Mouse (Mus musculus) heart, embryonic 13.5 days (tissue): ENCODE measurements around the gene Pitpnm1. TPM values are rescaled to one million over a fixed set of nuclear protein-coding genes. Genes with fewer than 3 reads are reported as not detected.

Experiments
- ATAC-seq: fragments of 200-750 bp; cut with Nextera tagmentation; 2 replicates; pipeline ENCODE4 v1.8.0; 2017; ENCODE audit warnings: moderate TSS enrichment; ENCODE audit not compliant: insufficient number of reproducible peaks, low FRiP score, low TSS enrichment; ENCODE audit errors: extremely low read depth
- H3K27ac ChIP-seq: fragments of 300-500 bp; sonication (generic); replicated peaks from 2 replicates; pipeline ENCODE4 v1.5.1; 2015; ENCODE audit warnings: moderate library complexity, mild to moderate bottlenecking, inconsistent platforms
- H3K27me3 ChIP-seq: fragments of 300-500 bp; sonication (generic); replicated peaks from 2 replicates; pipeline ENCODE4 v1.6.1; 2015; ENCODE audit warnings: mild to moderate bottlenecking, inconsistent platforms
- H3K36me3 ChIP-seq: fragments of 300-500 bp; sonication (generic); 2 replicates; pipeline ENCODE4 v1.6.1; 2015; ENCODE audit warnings: mild to moderate bottlenecking, inconsistent platforms
- H3K4me1 ChIP-seq: fragments of 300-500 bp; sonication (generic); 2 replicates; pipeline ENCODE4 v1.6.1; 2015; ENCODE audit warnings: inconsistent platforms
- H3K4me2 ChIP-seq: fragments of 300-500 bp; sonication (generic); 2 replicates; pipeline ENCODE4 v1.6.1; 2015; ENCODE audit warnings: inconsistent platforms, mild to moderate bottlenecking, moderate library complexity
- H3K4me3 ChIP-seq: fragments of 300-500 bp; sonication (generic); 2 replicates; pipeline ENCODE4 v1.5.1; 2015; ENCODE audit warnings: moderate library complexity, mild to moderate bottlenecking, inconsistent platforms
- H3K9ac ChIP-seq: fragments of 300-500 bp; sonication (generic); 2 replicates; pipeline ENCODE4 v1.6.1; 2015; ENCODE audit warnings: inconsistent platforms, mild to moderate bottlenecking, moderate library complexity
- H3K9me3 ChIP-seq: fragments of 300-500 bp; sonication (generic); 2 replicates; pipeline ENCODE4 v1.6.1; 2016; ENCODE audit warnings: inconsistent platforms
- WGBS: fragments of 180-500 bp; shearing (Covaris S2); methylation state at CpG from one replicate; pipeline ENCODE4 v1.1.7; 2015; ENCODE audit warnings: mixed read lengths; 5-methylcytosine and 5-hydroxymethylcytosine counted together
- polyA plus RNA-seq: library from polyadenylated mRNA; unstranded; fragments of >200 nt; fragmentation: Nextera tagmentation; extraction: Ambion mirVana; gene quantifications from 2 replicates; pipeline ENCODE4 v1.2.1, GENCODE M21; 2015

The Pitpnm1 gene
- polyA plus RNA-seq, 1 experiment from 2014 or later, result 18.2 TPM

DNA sequence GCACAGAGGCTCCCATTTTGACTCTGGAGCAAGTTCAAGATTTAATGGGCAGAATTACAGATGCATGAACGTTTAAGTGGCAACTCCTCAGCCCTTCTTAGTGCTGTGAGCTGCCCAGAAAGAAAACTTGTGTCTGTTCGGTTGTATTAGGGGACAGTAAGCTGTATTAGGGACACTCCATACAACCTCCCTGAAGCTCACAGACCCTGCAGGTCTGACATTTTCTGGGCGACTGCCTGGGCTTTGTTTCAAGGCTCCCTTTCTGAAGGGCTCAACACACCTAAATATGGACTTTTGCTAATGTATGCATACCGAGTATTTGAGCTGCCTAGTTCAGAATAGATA is 63.7 kb downstream of the Pitpnm1 start:
- ATAC-seq, result no peak
- Histone ChIP-seq H3K4me1 (peaks cover 28% of the 10 kb centered on the region), H3K36me3 (peaks cover 31% of the 10 kb centered on the region), H3K9me3 (no peaks in the 10 kb centered on the region), H3K9ac (peak overlapping the region; percentile 94), H3K4me2 (peak overlapping the region; percentile 97), H3K4me3 (peak overlapping the region; percentile 82), H3K27ac (peak overlapping the region; percentile 71), H3K27me3 (no peaks in the 10 kb centered on the region)
- WGBS, result 38% methylated on average over 4 of the region's 4 CpGs

Other genes starting within 250 kb of the Pitpnm1 start
- gene Chka, start 248.2 kb upstream of the Pitpnm1 start, polyA plus RNA-seq, result 22.6 and 23.5 TPM in 2 replicates
- gene Tcirg1, start 192.9 kb upstream of the Pitpnm1 start, polyA plus RNA-seq, result 22.7 and 25.1 TPM in 2 replicates
- 361 and 400 TPM in 2 replicates for gene Ndufs8, start 187.2 kb upstream of the Pitpnm1 start, polyA plus RNA-seq
- gene Aldh3b1, start 170.2 kb upstream of the Pitpnm1 start, polyA plus RNA-seq, result 2.2 and 2.3 TPM in 2 replicates
- 12.4 and 13.6 TPM in 2 replicates for gene Unc93b1, start 164.8 kb upstream of the Pitpnm1 start, polyA plus RNA-seq
- gene Aldh3b3, start 141.4 kb upstream of the Pitpnm1 start, polyA plus RNA-seq, result not detected in 2 replicates
- 0.06 TPM in 1 of 2 replicates, not detected in the other for gene Aldh3b2, start 127.7 kb upstream of the Pitpnm1 start, polyA plus RNA-seq
- gene Acy3, start 113.4 kb upstream of the Pitpnm1 start, polyA plus RNA-seq, result 10.4 and 10.8 TPM in 2 replicates
- not detected in 2 replicates for gene Tbx10, start 107.2 kb upstream of the Pitpnm1 start, polyA plus RNA-seq
- gene Nudt8, start 99.4 kb upstream of the Pitpnm1 start, polyA plus RNA-seq, result 51.7 and 60.0 TPM in 2 replicates
- gene Gm49405, start 99.4 kb upstream of the Pitpnm1 start, polyA plus RNA-seq, result 4.1 and 5.4 TPM in 2 replicates
- gene Doc2g, start 96.7 kb upstream of the Pitpnm1 start, polyA plus RNA-seq, result 80.5 and 99.3 TPM in 2 replicates
- 407 and 462 TPM in 2 replicates for gene Ndufv1, start 87.2 kb upstream of the Pitpnm1 start, polyA plus RNA-seq
- gene Gstp1, start 62.0 kb upstream of the Pitpnm1 start, polyA plus RNA-seq, result 380 and 421 TPM in 2 replicates
- gene Gstp2, start 54.0 kb upstream of the Pitpnm1 start, polyA plus RNA-seq, result 5.1 and 5.9 TPM in 2 replicates
- 0.29 and 0.61 TPM in 2 replicates for gene Gstp3, start 40.4 kb upstream of the Pitpnm1 start, polyA plus RNA-seq
- not detected in 2 replicates for gene Cabp2, start 18.4 kb upstream of the Pitpnm1 start, polyA plus RNA-seq
- 64.5 and 64.9 TPM in 2 replicates for gene Cdk2ap2, start 2.8 kb upstream of the Pitpnm1 start, polyA plus RNA-seq
- gene Aip, start 25.9 kb downstream of the Pitpnm1 start, polyA plus RNA-seq, result 84.3 and 96.3 TPM in 2 replicates
- gene Gpr152, start 39.8 kb downstream of the Pitpnm1 start, polyA plus RNA-seq, result not detected in 2 replicates
- gene Cabp4, start 44.0 kb downstream of the Pitpnm1 start, polyA plus RNA-seq, result not detected in 2 replicates
- gene Coro1b, start 48.6 kb downstream of the Pitpnm1 start, polyA plus RNA-seq, result 107 and 122 TPM in 2 replicates
- 1.2 and 1.4 TPM in 2 replicates for gene Ptprcap, start 53.6 kb downstream of the Pitpnm1 start, polyA plus RNA-seq
- 46.0 and 47.1 TPM in 2 replicates for gene Rps6kb2, start 63.4 kb downstream of the Pitpnm1 start, polyA plus RNA-seq
- 4.4 and 5.0 TPM in 2 replicates for gene Carns1, start 75.5 kb downstream of the Pitpnm1 start, polyA plus RNA-seq
- gene Tbc1d10c, start 91.3 kb downstream of the Pitpnm1 start, polyA plus RNA-seq, result 2.0 and 2.7 TPM in 2 replicates
- gene Ppp1ca, start 92.1 kb downstream of the Pitpnm1 start, polyA plus RNA-seq, result 642 and 729 TPM in 2 replicates
- 21.3 and 22.2 TPM in 2 replicates for gene Rad9a, start 101.7 kb downstream of the Pitpnm1 start, polyA plus RNA-seq
- gene Clcf1, start 114.2 kb downstream of the Pitpnm1 start, polyA plus RNA-seq, result 1.1 and 1.9 TPM in 2 replicates
- not detected in 2 replicates for gene AC109138.7, start 114.4 kb downstream of the Pitpnm1 start, polyA plus RNA-seq
- gene Pold4, start 131.9 kb downstream of the Pitpnm1 start, polyA plus RNA-seq, result 19.9 and 23.5 TPM in 2 replicates
- 5.0 and 6.7 TPM in 2 replicates for gene Ssh3, start 169.2 kb downstream of the Pitpnm1 start, polyA plus RNA-seq
- gene Ankrd13d, start 183.1 kb downstream of the Pitpnm1 start, polyA plus RNA-seq, result 1.0 and 1.6 TPM in 2 replicates
- gene Grk2, start 206.2 kb downstream of the Pitpnm1 start, polyA plus RNA-seq, result 9.4 and 12.9 TPM in 2 replicates